Comparison of ENCODE assay signal across 9 mouse cellular contexts in the genomic region with DNA sequence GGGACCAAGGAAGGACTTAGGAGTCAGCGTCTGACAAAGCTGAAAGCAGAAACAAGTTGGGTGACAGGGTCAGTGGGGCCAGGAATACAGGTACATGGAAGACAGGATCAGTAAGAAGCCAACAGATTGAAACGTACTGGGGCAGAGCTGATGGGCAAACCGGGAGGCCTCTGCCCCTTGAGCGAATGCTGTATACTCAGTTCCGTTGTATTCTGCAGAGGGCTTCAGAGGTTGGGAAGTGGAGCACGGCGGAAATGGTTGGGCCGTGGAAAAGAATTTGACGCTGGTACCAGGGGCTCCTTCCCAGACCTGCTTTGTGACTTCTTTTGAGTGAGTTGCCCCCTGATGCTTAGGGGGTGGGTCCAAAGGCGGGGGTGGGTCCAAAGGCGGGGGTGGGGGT. TPM values are rescaled to one million over a fixed set of nuclear protein-coding genes. Genes with fewer than 3 reads are reported as not detected.
DNase-seq lines count a peak whose midpoint lies in the region; ATAC-seq and TF ChIP-seq lines count a peak whose summit lies in the region.
"Had no signal": no experiment of that assay in that cellular context is flagged by ENCODE, and none has a peak within 500 bp of the region (broad histone marks: within the 10 kb centered on the region; RNA-seq: fewer than 3 reads in every experiment).

No protein-coding gene starts in this region.

- H3K27ac ChIP-seq in lung, embryonic 14.5 days (ENCODE audit: low read depth), result no peak overlapping the region
- H3K27ac ChIP-seq in forebrain, embryonic 12.5 days, result no peak overlapping the region
- no peak overlapping the region for H3K27ac ChIP-seq in limb, embryonic 13.5 days
- no peak overlapping the region for H3K27ac ChIP-seq in neural tube, embryonic 15.5 days (replicated peaks)
- H3K27ac ChIP-seq: macrophage had no signal

- 0 out of 2 replicates have a peak, but pooled peaks cover 3% of the 10 kb centered on the region for H3K27me3 ChIP-seq in lung, embryonic 14.5 days (ENCODE audit: insufficient read depth, low read length)
- peaks cover 21% of the 10 kb centered on the region; the same call in 1 of the 2 replicates for H3K27me3 ChIP-seq in forebrain, embryonic 12.5 days
- H3K27me3 ChIP-seq in limb, embryonic 13.5 days, result peaks cover 9% of the 10 kb centered on the region; the same call in 1 of the 2 replicates
- H3K27me3 ChIP-seq in neural tube, embryonic 15.5 days (replicated peaks), result peaks cover 11% of the 10 kb centered on the region

- H3K4me2 ChIP-seq in lung, embryonic 14.5 days, result peak overlapping the region; percentile 77
- peak overlapping the region; percentile 75 for H3K4me2 ChIP-seq in forebrain, embryonic 12.5 days
- H3K4me2 ChIP-seq in limb, embryonic 13.5 days (replicated peaks), result peak overlapping the region; percentile 83
- peak overlapping the region; percentile 77 for H3K4me2 ChIP-seq in neural tube, embryonic 15.5 days

- no peak for TF ChIP-seq CTCF in lung, embryonic 14.5 days (IDR thresholded peaks at IDR 0.05; ENCODE audit: low read depth)

- H3K9ac ChIP-seq in lung, embryonic 14.5 days, result no peak overlapping the region
- no peak overlapping the region for H3K9ac ChIP-seq in forebrain, embryonic 12.5 days
- peak overlapping the region; percentile 70; the same call in 1 of the 2 replicates for H3K9ac ChIP-seq in limb, embryonic 13.5 days
- H3K9ac ChIP-seq in neural tube, embryonic 15.5 days (replicated peaks), result no peak overlapping the region

- no peak for DNase-seq in lung, embryonic 14.5 days
- no peak for DNase-seq in lung, postnatal 14 days
- no peak for DNase-seq in ovary, adult 18-20 months (ENCODE audit: low spot score)
- DNase-seq in urinary bladder, postnatal 36 days (ENCODE audit: low spot score in 2 of 2), result no peak
- DNase-seq in retina, postnatal 1 day, result no peak

- H3K36me3 ChIP-seq in lung, embryonic 14.5 days (ENCODE audit: insufficient read depth), result peaks cover 17% of the 10 kb centered on the region
- peaks cover 8% of the 10 kb centered on the region for H3K36me3 ChIP-seq in forebrain, embryonic 12.5 days (replicated peaks)
- H3K36me3 ChIP-seq in limb, embryonic 13.5 days, result peaks cover 64% of the 10 kb centered on the region
- H3K36me3 ChIP-seq in neural tube, embryonic 15.5 days, result peaks cover 10% of the 10 kb centered on the region; the same call in 1 of the 2 replicates

- 20% methylated on average over 11 of the region's 11 CpGs for WGBS in lung, embryonic 14.5 days
- 5% methylated on average over 11 of the region's 11 CpGs for WGBS in forebrain, embryonic 12.5 days
- 14% methylated on average over 11 of the region's 11 CpGs for WGBS in limb, embryonic 13.5 days
- 6% methylated on average over 11 of the region's 11 CpGs for WGBS in neural tube, embryonic 15.5 days

- H3K9me3 ChIP-seq in lung, embryonic 14.5 days (ENCODE audit: low read depth, low read length), result peaks cover 6% of the 10 kb centered on the region
- H3K9me3 ChIP-seq in forebrain, embryonic 12.5 days, result no peaks in the 10 kb centered on the region
- peaks cover 9% of the 10 kb centered on the region for H3K9me3 ChIP-seq in limb, embryonic 13.5 days
- H3K9me3 ChIP-seq in neural tube, embryonic 15.5 days (replicated peaks), result no peaks in the 10 kb centered on the region

- no peaks in the 10 kb centered on the region for H3K4me1 ChIP-seq in lung, embryonic 14.5 days (ENCODE audit: insufficient read depth)
- peaks cover 16% of the 10 kb centered on the region for H3K4me1 ChIP-seq in forebrain, embryonic 12.5 days
- peaks cover 12% of the 10 kb centered on the region; the same call in 1 of the 2 replicates for H3K4me1 ChIP-seq in limb, embryonic 13.5 days
- H3K4me1 ChIP-seq in neural tube, embryonic 15.5 days, result peaks cover 12% of the 10 kb centered on the region

- no peak for ATAC-seq in lung, embryonic 14.5 days (ENCODE audit: insufficient read depth)
- ATAC-seq in forebrain, embryonic 12.5 days (ENCODE audit: low FRiP score), result no peak
- ATAC-seq in limb, embryonic 13.5 days (ENCODE audit: low FRiP score, low read depth), result no peak; the same call in 1 of the 2 replicates
- peak; percentile 38 for ATAC-seq in neural tube, embryonic 15.5 days (ENCODE audit: low FRiP score)

- peak overlapping the region; percentile 42 for H3K4me3 ChIP-seq in lung, embryonic 14.5 days (ENCODE audit: low read depth, low read length)
- H3K4me3 ChIP-seq in forebrain, embryonic 12.5 days (replicated peaks), result peak overlapping the region; percentile 45
- H3K4me3 ChIP-seq in limb, embryonic 13.5 days, result peak overlapping the region; percentile 48
- peak overlapping the region; percentile 44 for H3K4me3 ChIP-seq in neural tube, embryonic 15.5 days (replicated peaks)

RNA-seq across cellular contexts. Expression of a gene that starts 8.4 kb away (rescaled TPM):
- 131 and 132 TPM in 2 replicates for polyA plus RNA-seq in lung, embryonic 14.5 days (2014; fragmentation: Nextera tagmentation; extraction: Ambion mirVana)
- 118 and 131 TPM in 2 replicates for polyA plus RNA-seq in forebrain, embryonic 12.5 days (2016; fragmentation: Nextera tagmentation; extraction: Ambion mirVana)
- 113 and 114 TPM in 2 replicates for polyA plus RNA-seq in limb, embryonic 13.5 days (2015; fragmentation: Nextera tagmentation; extraction: Ambion mirVana)
- 116 and 124 TPM in 2 replicates for polyA plus RNA-seq in neural tube, embryonic 15.5 days (2015; fragmentation: Nextera tagmentation; extraction: Ambion mirVana)

RNA-seq across cellular contexts. Expression of a gene that starts 8.6 kb away (rescaled TPM):
- 27.9 and 31.4 TPM in 2 replicates for polyA plus RNA-seq in lung, embryonic 14.5 days (2014; fragmentation: Nextera tagmentation; extraction: Ambion mirVana)
- 27.9 and 28.9 TPM in 2 replicates for polyA plus RNA-seq in forebrain, embryonic 12.5 days (2016; fragmentation: Nextera tagmentation; extraction: Ambion mirVana)
- polyA plus RNA-seq in limb, embryonic 13.5 days (2015; fragmentation: Nextera tagmentation; extraction: Ambion mirVana), result 26.7 and 30.4 TPM in 2 replicates
- polyA plus RNA-seq in neural tube, embryonic 15.5 days (2015; fragmentation: Nextera tagmentation; extraction: Ambion mirVana), result 19.7 and 23.3 TPM in 2 replicates

RNA-seq across cellular contexts. Expression of a gene that starts 16.6 kb away (rescaled TPM):
- 13.6 and 15.8 TPM in 2 replicates for polyA plus RNA-seq in lung, embryonic 14.5 days (2014; fragmentation: Nextera tagmentation; extraction: Ambion mirVana)
- polyA plus RNA-seq in forebrain, embryonic 12.5 days (2016; fragmentation: Nextera tagmentation; extraction: Ambion mirVana), result 7.3 and 8.0 TPM in 2 replicates
- polyA plus RNA-seq in limb, embryonic 13.5 days (2015; fragmentation: Nextera tagmentation; extraction: Ambion mirVana), result 31.8 and 33.9 TPM in 2 replicates
- polyA plus RNA-seq in neural tube, embryonic 15.5 days (2015; fragmentation: Nextera tagmentation; extraction: Ambion mirVana), result 5.4 and 6.3 TPM in 2 replicates

RNA-seq across cellular contexts. Expression of a gene that starts 22.8 kb away (rescaled TPM):
- not detected in 2 replicates for polyA plus RNA-seq in lung, embryonic 14.5 days (2014; fragmentation: Nextera tagmentation; extraction: Ambion mirVana)
- polyA plus RNA-seq in forebrain, embryonic 12.5 days (2016; fragmentation: Nextera tagmentation; extraction: Ambion mirVana), result not detected in 2 replicates
- polyA plus RNA-seq in limb, embryonic 13.5 days (2015; fragmentation: Nextera tagmentation; extraction: Ambion mirVana), result not detected in 2 replicates
- polyA plus RNA-seq in neural tube, embryonic 15.5 days (2015; fragmentation: Nextera tagmentation; extraction: Ambion mirVana), result 0.78 and 0.88 TPM in 2 replicates
- polyA plus RNA-seq: macrophage had no signal

RNA-seq across cellular contexts. Expression of a gene that starts 33.3 kb away (rescaled TPM):
- polyA plus RNA-seq in lung, embryonic 14.5 days (2014; fragmentation: Nextera tagmentation; extraction: Ambion mirVana), result 54.0 and 59.6 TPM in 2 replicates
- 68.3 and 77.4 TPM in 2 replicates for polyA plus RNA-seq in forebrain, embryonic 12.5 days (2016; fragmentation: Nextera tagmentation; extraction: Ambion mirVana)
- 85.8 and 87.8 TPM in 2 replicates for polyA plus RNA-seq in limb, embryonic 13.5 days (2015; fragmentation: Nextera tagmentation; extraction: Ambion mirVana)
- polyA plus RNA-seq in neural tube, embryonic 15.5 days (2015; fragmentation: Nextera tagmentation; extraction: Ambion mirVana), result 106 and 114 TPM in 2 replicates
